Mouse (Mus musculus) heart, adult 9 months (tissue): ENCODE data around the gene Wwtr1.

Source experiments
- DNase-seq, 2 experiments: peaks; one replicate each; pipeline ENCODE4 v3.0.0; 2022; ENCODE audit warnings: low spot score in 2 of 2

Gene Wwtr1

DNA sequence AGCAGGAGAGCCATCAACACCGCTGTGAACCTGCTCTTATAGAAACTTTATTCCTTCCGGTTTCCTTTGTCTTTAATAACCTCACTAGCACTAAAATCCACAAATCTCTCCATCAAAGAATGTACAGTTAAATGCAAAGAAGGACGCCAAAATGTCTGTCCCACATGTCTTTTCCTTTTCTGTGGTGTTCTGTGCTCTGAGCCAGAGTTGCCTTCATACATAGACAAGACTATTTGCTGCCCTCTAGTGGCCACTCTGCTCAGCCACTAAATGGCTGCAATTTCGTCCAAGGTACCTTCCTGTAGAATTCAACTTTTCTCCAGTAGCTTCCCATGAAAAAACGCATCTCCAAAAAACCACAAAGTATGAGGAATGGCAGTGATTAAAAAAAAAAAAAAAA, 127.3 kb downstream of the Wwtr1 start:
- peak in 1 of 2 experiments; percentile 71 for DNase-seq

DNA sequence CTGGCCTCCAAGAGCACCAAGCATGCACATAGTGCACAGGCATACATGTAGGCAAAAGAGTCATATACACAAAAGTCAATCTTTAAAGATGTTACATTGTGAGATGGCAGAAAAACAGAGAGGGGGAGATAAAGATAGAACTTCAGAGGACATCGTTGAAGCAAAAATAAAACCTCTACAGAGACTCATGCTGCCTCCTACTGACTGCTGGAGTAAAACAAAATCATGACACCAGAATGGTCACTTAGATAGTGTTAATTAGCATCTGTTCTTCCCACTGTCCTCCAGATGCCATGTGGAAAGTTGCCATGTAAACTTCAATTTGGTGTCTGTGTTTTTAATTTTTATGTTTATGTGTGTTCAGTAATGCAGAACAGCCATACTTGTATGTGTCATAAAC, 127.8 kb downstream of the Wwtr1 start:
- no peak for DNase-seq

DNA sequence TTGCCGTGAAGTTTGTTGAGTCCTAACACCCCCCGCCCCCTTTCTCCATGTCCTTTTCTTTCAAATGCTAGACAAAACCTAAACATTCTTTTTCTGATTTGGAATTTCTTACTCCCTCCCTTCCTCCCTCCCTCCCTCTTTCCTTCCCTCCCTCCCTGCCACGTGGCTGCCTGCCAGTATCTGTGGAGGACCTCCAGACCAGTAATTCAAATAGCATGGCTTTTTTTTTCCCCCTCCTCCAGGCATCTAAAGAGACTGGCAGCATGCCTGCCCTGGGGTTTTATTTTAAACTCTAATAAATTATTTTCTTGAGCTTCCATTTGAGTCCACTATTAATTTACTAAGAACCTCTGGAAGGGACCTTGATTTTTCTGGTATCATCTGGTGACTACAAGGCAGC, 130.0 kb downstream of the Wwtr1 start:
- no peak for DNase-seq

DNA sequence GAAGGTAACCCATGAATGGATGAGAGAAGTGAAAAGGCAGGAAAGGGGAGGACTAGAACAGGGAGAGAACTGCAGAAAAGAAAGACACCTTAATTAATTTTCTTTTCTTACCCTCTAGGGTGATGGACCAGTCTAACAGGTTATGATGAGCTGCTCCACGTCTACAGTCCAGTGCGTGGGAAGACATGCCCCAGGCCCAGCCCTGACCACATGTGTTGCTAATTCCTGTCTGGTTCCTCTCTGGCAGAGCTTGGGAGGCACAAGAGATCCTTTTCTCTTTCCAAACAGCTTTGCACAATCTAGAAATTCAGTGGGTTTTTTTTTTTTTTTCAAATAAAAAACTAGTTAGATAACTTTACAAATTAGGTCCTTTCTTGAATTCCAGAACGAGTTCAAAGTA, 134.8 kb downstream of the Wwtr1 start:
- no peak for DNase-seq

DNA sequence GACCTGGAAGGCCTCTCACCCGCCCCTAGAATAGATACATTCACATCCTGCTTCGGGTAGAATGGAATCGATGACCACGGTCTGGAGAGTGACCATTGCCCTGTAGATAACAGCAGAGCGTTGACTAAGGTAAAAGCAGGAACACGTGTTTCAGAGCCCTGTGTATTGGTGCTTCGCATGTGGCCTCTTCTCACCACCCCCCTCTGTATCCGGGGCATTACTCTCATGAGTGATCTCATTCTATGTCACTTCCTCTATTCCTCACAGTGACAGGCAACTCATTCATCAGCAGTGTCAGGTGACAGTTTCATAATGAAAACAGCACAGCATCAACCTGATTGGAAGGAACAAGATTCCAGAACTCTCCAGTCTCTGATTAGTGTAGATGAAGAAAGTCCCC, 140.3 kb downstream of the Wwtr1 start:
- no peak for DNase-seq

DNA sequence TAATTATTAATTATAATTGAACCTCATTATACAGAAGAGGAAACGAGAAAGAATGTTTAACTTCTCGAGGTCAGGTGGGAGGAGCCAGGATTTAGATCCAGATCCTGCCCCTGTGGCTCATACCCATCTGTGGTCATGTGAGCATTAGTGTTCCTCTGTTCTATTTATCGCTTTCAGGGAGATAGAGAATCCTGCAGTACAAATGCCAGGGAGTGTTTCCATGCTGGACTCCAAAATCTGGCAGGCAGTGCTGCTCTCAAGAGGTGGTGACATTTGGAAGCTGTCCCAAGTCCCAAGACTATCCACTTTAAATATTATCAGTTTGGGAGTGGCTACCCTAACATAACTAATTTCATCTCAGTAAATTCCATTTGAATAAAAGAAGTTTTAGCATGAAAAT, 144.0 kb downstream of the Wwtr1 start:
- DNase-seq, result peak; percentile 47 to 55

DNA sequence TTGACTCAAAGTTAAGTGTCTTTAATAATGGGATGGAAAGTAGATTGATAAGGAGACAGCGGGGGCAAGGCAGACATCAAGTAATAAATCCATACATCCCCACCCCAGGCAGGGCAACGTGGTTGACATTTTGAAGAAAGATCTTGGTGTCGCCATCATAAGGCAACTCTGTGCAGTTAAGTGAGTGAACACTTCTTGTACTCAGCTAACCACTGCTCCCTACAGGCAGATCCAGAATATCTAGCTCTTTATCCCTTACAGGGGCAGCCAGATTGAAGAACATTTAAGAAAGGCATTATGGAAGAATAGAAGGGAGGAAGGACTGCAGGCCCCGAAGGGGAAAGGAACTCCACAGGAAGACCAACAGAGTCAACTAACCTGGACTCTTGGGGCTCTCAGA, 146.2 kb downstream of the Wwtr1 start:
- peak; percentile 19 to 33 for DNase-seq

DNA sequence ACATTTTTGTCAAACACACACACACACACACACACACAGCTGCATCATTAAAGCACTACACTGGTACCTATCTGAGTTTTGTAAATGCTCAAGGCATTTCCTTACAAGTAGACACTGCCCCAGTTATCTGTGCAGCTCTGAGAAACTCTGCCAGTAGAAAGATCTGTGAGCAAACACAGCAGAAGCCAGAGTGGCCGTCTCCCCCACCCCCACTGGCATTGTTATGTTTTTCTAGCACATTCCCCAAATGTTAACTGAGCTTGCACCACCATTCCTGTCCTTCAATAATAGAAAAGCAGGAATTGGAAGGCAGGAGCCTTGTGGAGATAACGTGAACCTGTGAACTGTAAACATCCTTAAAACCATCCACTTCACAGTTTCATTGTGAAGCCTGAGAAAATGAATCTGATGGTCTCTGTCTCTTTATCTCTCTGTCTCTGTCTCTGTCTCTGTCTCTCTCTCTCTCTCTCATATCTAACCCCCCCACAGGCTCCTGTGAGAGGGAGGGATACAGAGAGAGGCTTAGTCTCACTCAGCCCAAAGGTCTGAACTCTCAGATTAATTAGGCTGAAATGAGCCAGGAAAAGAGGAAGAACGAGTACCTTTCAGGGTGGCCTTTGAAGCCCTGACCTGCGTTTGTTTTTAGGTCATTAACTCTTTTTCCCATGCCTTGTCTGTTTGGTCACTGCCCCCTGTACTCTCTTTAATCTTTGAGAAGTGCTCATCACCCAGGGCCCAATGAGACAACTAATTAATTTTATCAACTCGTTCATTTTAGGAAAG, 146.8 kb downstream of the Wwtr1 start:
- peak; percentile 31 to 35 for DNase-seq

DNA sequence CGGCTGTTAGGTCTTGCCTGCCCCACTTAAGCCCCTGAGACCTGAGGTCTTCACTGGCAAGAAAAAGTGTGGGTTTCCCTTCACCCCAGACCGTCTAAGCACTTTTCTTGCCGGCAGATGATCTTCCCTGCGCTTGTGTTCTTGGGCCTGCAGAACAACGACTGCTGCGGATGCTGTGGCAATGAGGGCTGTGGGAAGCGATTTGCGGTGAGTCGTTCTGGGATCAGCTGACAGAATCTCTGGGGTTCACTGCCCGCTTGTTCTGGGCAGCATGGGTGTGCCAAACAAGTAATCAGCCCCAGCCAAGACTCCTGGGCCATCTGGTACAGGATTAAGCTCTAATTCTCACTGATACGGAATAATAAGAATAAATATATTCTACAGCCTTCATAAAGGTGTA, 149.4 kb downstream of the Wwtr1 start:
- no peak for DNase-seq

DNA sequence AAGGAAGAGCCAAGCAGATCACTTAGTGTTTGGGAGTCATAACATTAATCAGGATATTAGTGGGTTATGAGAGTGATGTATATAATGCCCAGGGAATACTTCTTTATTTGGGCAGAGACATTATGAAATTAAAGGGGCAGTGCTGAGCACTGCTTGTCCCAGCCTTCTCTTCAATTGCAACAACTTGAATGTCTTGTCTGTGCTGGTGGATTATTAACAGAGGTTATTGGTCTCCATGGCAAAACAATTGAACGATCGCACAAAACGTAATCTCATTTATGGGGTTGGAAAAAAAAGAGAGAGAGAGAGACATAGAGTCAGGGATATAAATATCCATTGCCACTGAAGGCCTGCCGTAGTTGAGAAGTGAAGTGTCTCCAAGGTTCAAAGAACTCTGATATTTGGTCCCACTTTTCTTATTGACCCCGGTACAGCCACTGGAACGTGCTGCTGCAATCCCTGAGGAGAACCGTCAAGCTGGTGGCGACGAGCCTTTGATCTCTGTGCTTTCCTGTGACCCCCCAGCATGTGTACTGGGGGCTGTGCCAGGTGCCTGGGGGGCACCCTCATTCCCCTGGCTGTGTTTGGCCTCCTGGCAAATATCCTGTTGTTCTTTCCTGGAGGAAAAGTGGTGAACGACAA, 150.5 kb downstream of the Wwtr1 start, which contains the start of gene Tm4sf4:
Tm4sf4 (plus strand) TSS at position 226 of the 642 bp plus-strand sequence.
- DNase-seq, result no peak

DNA sequence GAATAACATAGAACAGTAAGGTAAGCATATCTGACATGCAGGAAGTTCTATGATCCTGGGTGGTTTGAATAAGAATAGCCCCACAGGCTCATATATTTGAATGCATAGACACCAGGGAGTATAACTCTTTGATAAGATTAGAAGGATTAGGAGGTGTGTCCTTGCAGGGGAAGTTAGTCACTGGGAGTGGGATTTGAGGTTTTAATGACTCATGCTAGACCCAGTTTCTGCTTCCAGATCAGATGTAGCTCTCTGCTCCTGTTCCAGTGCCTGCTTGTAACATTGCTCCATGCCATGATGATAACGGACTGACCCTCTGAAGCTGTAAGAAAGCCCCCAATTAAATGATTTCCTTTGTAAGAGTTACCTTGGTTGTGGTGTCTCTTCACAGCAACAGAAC, 155.1 kb downstream of the Wwtr1 start:
- DNase-seq, result no peak

DNA sequence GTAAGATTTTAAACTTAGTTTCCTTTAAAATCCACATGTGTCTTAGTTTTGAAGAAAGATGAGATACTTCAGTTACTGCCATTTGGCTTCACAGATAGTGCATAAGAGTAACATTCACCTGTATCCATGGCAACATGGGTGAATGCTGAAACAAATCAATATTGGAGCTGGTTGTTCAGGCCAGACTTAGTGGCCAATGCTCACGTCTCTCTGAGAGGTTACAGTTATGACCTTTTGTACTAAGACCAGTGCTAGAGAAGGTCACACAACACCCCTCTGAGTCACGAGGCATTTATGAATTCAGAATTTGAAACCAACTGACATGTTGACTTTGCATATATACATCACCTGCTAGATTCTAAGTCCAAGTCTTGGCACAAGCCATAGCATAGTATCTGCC, 155.5 kb downstream of the Wwtr1 start:
- DNase-seq, result no peak

DNA sequence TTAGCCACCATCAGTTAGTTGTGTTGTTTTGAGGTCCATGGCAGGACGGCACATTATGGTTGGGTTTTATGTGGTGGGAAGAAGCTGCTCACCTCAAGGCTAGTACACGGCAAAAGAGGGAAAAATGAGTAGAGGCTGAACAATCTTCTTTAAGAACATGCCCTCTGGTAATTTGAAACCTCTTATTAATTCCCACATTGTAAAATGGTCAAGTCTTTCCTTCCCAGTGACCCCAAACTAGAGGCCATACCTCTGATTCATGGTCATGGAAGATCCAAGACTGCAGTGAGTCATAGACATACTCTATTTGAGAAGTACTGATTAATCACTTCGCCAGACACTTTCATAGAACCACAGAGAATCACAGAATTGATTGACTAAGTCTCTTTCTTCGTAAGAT, 164.2 kb downstream of the Wwtr1 start:
- no peak for DNase-seq
